Comparison of ENCODE assay signal across 7 mouse cellular contexts in the genomic region with DNA sequence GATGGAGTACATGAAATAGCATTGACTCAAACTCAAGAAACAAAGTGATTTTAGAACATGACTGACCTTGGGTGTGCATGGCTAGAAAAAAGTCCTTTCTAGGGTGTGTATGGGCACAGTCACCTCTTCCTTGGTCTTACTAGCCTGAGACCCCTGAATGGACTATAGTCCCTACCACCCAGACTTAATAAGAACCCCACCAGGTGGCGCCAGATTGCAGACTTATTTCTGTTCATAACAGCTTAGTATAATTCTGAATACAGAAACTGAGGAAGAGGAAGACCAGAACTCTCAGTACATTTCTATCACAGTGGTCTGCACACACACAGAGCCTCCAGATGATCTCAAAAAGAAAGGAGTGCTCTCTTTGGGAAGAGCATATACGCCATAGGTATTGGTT.
A peak's percentile ranks its signal among the peaks of the same experiment; 100 is the strongest.
DNase-seq lines count a peak whose midpoint lies in the region; ATAC-seq and TF ChIP-seq lines count a peak whose summit lies in the region.

No protein-coding gene starts in this region.

- no peak overlapping the region for H3K9ac ChIP-seq in midbrain, embryonic 13.5 days (replicated peaks)

- peaks cover 50% of the 10 kb centered on the region for H3K36me3 ChIP-seq in midbrain, embryonic 10.5 days
- peaks cover 57% of the 10 kb centered on the region for H3K36me3 ChIP-seq in midbrain, embryonic 13.5 days

- H3K9me3 ChIP-seq in midbrain, embryonic 10.5 days (replicated peaks) = no peaks in the 10 kb centered on the region
- H3K9me3 ChIP-seq in midbrain, embryonic 13.5 days = no peaks in the 10 kb centered on the region

- no peak overlapping the region for H3K27ac ChIP-seq in midbrain, embryonic 10.5 days (replicated peaks)
- no peak overlapping the region for H3K27ac ChIP-seq in midbrain, embryonic 13.5 days
- H3K27ac ChIP-seq in cortical plate, adult 2 months (ENCODE audit: insufficient read depth, low read length) = no peak overlapping the region

- intact Hi-C loops in heart, postnatal 14 days (cut with DNase I) = loop anchor here (5.0 kb wide), 2 partner anchors 136 to 209 kb away; a partner anchor contains a TSS

- TF ChIP-seq CTCF in cortical plate, adult 2 months (IDR thresholded peaks at IDR 0.05; ENCODE audit: extremely low read depth, insufficient read depth, low read length) = peak; percentile 29; the same call in 1 of the 2 replicates

- no peaks in the 10 kb centered on the region for H3K27me3 ChIP-seq in midbrain, embryonic 10.5 days (ENCODE audit: low read depth, poor library complexity, severe bottlenecking)
- H3K27me3 ChIP-seq in midbrain, embryonic 13.5 days = no peaks in the 10 kb centered on the region

- DNase-seq in midbrain, embryonic 10.5 days (ENCODE audit: low spot score) = peak; percentile 44
- DNase-seq in adrenal gland, adult 18-20 months (ENCODE audit: low spot score in 2 of 2) = peak; percentile 28 to 48
- peak; percentile 61 to 64 for DNase-seq in heart, postnatal 14 days
- peak; percentile 69 for DNase-seq in liver
- peak; percentile 66 for DNase-seq in right cerebral cortex, postnatal 14 days

- H3K4me1 ChIP-seq in midbrain, embryonic 10.5 days = no peaks in the 10 kb centered on the region
- H3K4me1 ChIP-seq in midbrain, embryonic 13.5 days (replicated peaks) = peaks cover 2% of the 10 kb centered on the region; the same call in 1 of the 2 replicates
- peaks cover 4% of the 10 kb centered on the region for H3K4me1 ChIP-seq in cortical plate, adult 2 months (ENCODE audit: control insufficient read depth, insufficient read depth, low read length)

- no peak overlapping the region for H3K4me3 ChIP-seq in midbrain, embryonic 10.5 days
- no peak overlapping the region for H3K4me3 ChIP-seq in midbrain, embryonic 13.5 days (replicated peaks)
- no peak overlapping the region for H3K4me3 ChIP-seq in cortical plate, adult 2 months (ENCODE audit: insufficient read depth, low read length)

- ATAC-seq in midbrain, embryonic 13.5 days = no peak

- 48% methylated on average over 2 of the region's 2 CpGs for WGBS in midbrain, embryonic 10.5 days
- 50% methylated on average over 2 of the region's 2 CpGs for WGBS in midbrain, embryonic 13.5 days

- no peak overlapping the region for H3K4me2 ChIP-seq in midbrain, embryonic 13.5 days (replicated peaks)

- TF ChIP-seq POLR2A in cortical plate, adult 2 months (IDR thresholded peaks at IDR 0.05; ENCODE audit: extremely low read depth, insufficient read depth, low read length) = no peak
